Mouse (Mus musculus) liver, embryonic 12.5 days (tissue): ENCODE measurements at regions not wholly inside any gene's neighbourhood (a gene's known extent, or its start where the extent isn't known, plus 50 kb on each side); places are given as distances from the start of the nearest gene placed in this dataset.

Source experiments
- ATAC-seq: fragments of 200-750 bp; cut with Nextera tagmentation; 2 replicates; pipeline ENCODE4 v1.8.0; 2017; ENCODE audit warnings: moderate number of reproducible peaks, mild to moderate bottlenecking, moderate library complexity
- H3K27ac ChIP-seq: fragments of 300-500 bp; sonication (generic); 2 replicates; pipeline ENCODE4 v1.5.1; 2016; ENCODE audit warnings: mild to moderate bottlenecking
- H3K27me3 ChIP-seq: fragments of 300-500 bp; sonication (generic); replicated peaks from 2 replicates; pipeline ENCODE4 v1.6.1; 2016; ENCODE audit warnings: mild to moderate bottlenecking, moderate library complexity
- H3K36me3 ChIP-seq: fragments of 300-500 bp; sonication (generic); 2 replicates; pipeline ENCODE4 v1.6.1; 2016; ENCODE audit warnings: mild to moderate bottlenecking, moderate library complexity
- H3K4me1 ChIP-seq: fragments of 300-500 bp; sonication (generic); 2 replicates; pipeline ENCODE4 v1.6.1; 2016
- H3K4me2 ChIP-seq: fragments of 300-500 bp; sonication (generic); 2 replicates; pipeline ENCODE4 v1.6.1; 2016; ENCODE audit warnings: mild to moderate bottlenecking, moderate library complexity
- H3K4me3 ChIP-seq: fragments of 300-500 bp; sonication (generic); 2 replicates; pipeline ENCODE4 v1.5.1; 2016; ENCODE audit warnings: mild to moderate bottlenecking, moderate library complexity
- H3K9ac ChIP-seq: fragments of 300-500 bp; sonication (generic); 2 replicates; pipeline ENCODE4 v1.6.1; 2016; ENCODE audit warnings: mild to moderate bottlenecking, moderate library complexity
- H3K9me3 ChIP-seq: fragments of 300-500 bp; sonication (generic); replicated peaks from 2 replicates; pipeline ENCODE4 v1.6.1; 2016; ENCODE audit warnings: mild to moderate bottlenecking, moderate library complexity
- WGBS: fragments of 180-500 bp; shearing (Covaris S2); methylation state at CpG from one replicate; pipeline ENCODE4 v1.1.7; 2016; ENCODE audit not compliant: insufficient replicate concordance; 5-methylcytosine and 5-hydroxymethylcytosine counted together

GRCm38 (mm10) chr13:112073519-112074406 lies 214.5 kb upstream of the Ankrd55 start:
- H3K36me3 ChIP-seq: no peaks in the 10 kb centered on the region
- peak; percentile 98 for ATAC-seq
- WGBS: 64% methylated on average over 6 of the region's 6 CpGs
- H3K4me1 ChIP-seq: peaks cover 70% of the 10 kb centered on the region
- H3K9ac ChIP-seq: peak overlapping the region; percentile 33
- H3K9me3 ChIP-seq: no peaks in the 10 kb centered on the region
- no peak overlapping the region for H3K4me3 ChIP-seq
- H3K4me2 ChIP-seq: peak overlapping the region; percentile 59
- H3K27ac ChIP-seq: peak overlapping the region; percentile 79
- H3K27me3 ChIP-seq: peaks cover 24% of the 10 kb centered on the region; the same call in 1 of the 2 replicates

GRCm38 (mm10) chr13:112075847-112076479 lies 212.3 kb upstream of the Ankrd55 start:
- peaks cover 19% of the 10 kb centered on the region; the same call in 1 of the 2 replicates for H3K27me3 ChIP-seq
- no peak overlapping the region for H3K4me2 ChIP-seq
- H3K4me1 ChIP-seq: peaks cover 61% of the 10 kb centered on the region
- 54% methylated on average over 5 of the region's 5 CpGs for WGBS
- H3K36me3 ChIP-seq: no peaks in the 10 kb centered on the region
- no peak overlapping the region for H3K4me3 ChIP-seq
- H3K27ac ChIP-seq: no peak overlapping the region
- ATAC-seq: no peak
- H3K9ac ChIP-seq: no peak overlapping the region
- no peaks in the 10 kb centered on the region for H3K9me3 ChIP-seq

- peaks cover 32% of the 10 kb centered on the region; the same call in 1 of the 2 replicates for H3K27me3 ChIP-seq
- H3K4me2 ChIP-seq: no peak overlapping the region
- H3K4me3 ChIP-seq: no peak overlapping the region
- WGBS: 66% methylated on average over 5 of the region's 5 CpGs
- no peaks in the 10 kb centered on the region for H3K9me3 ChIP-seq
- H3K36me3 ChIP-seq: no peaks in the 10 kb centered on the region
- H3K4me1 ChIP-seq: peaks cover 40% of the 10 kb centered on the region
- H3K9ac ChIP-seq: no peak overlapping the region
- ATAC-seq: no peak
- no peak overlapping the region for H3K27ac ChIP-seq
These were observed 210.2 kb upstream of the Ankrd55 start for GRCm38 (mm10) chr13:112078088-112078487.

GRCm38 (mm10) chr13:112081935-112082334 lies 206.3 kb upstream of the Ankrd55 start:
- Histone ChIP-seq H3K27ac (no peak overlapping the region), H3K9me3 (no peaks in the 10 kb centered on the region), H3K4me1 (peaks cover 6% of the 10 kb centered on the region), H3K27me3 (peaks cover 54% of the 10 kb centered on the region), H3K36me3 (no peaks in the 10 kb centered on the region), H3K4me2 (no peak overlapping the region), H3K9ac (no peak overlapping the region), H3K4me3 (no peak overlapping the region)
- WGBS: 52% methylated on average over 3 of the region's 3 CpGs
- ATAC-seq: no peak

GRCm38 (mm10) chr13:112084484-112085278 lies 203.6 kb upstream of the Ankrd55 start:
- H3K4me3 ChIP-seq: no peak overlapping the region
- WGBS: 27% methylated on average over 15 of the region's 15 CpGs
- no peak overlapping the region for H3K9ac ChIP-seq
- H3K27ac ChIP-seq: no peak overlapping the region
- H3K9me3 ChIP-seq: no peaks in the 10 kb centered on the region
- peaks cover 52% of the 10 kb centered on the region for H3K27me3 ChIP-seq
- H3K4me2 ChIP-seq: no peak overlapping the region
- H3K4me1 ChIP-seq: peaks cover 18% of the 10 kb centered on the region
- ATAC-seq: no peak
- H3K36me3 ChIP-seq: no peaks in the 10 kb centered on the region

GRCm38 (mm10) chr13:112088312-112088771 lies 199.9 kb upstream of the Ankrd55 start:
- H3K27ac ChIP-seq: no peak overlapping the region
- H3K9ac ChIP-seq: peak overlapping the region; percentile 28; the same call in 1 of the 2 replicates
- H3K4me3 ChIP-seq: no peak overlapping the region
- peaks cover 51% of the 10 kb centered on the region for H3K27me3 ChIP-seq
- peaks cover 21% of the 10 kb centered on the region for H3K4me1 ChIP-seq
- no peaks in the 10 kb centered on the region for H3K9me3 ChIP-seq
- peak; percentile 76 for ATAC-seq
- H3K4me2 ChIP-seq: no peak overlapping the region
- 41% methylated on average over 5 of the region's 5 CpGs for WGBS
- no peaks in the 10 kb centered on the region for H3K36me3 ChIP-seq

GRCm38 (mm10) chr13:112090737-112091136 lies 197.5 kb upstream of the Ankrd55 start:
- H3K27me3 ChIP-seq: peaks cover 40% of the 10 kb centered on the region
- 61% methylated on average over 8 of the region's 8 CpGs for WGBS
- no peaks in the 10 kb centered on the region for H3K36me3 ChIP-seq
- ATAC-seq: no peak
- H3K4me3 ChIP-seq: no peak overlapping the region
- H3K9me3 ChIP-seq: no peaks in the 10 kb centered on the region
- H3K9ac ChIP-seq: no peak overlapping the region
- peaks cover 21% of the 10 kb centered on the region for H3K4me1 ChIP-seq
- H3K4me2 ChIP-seq: no peak overlapping the region
- no peak overlapping the region for H3K27ac ChIP-seq

- Histone ChIP-seq H3K27ac (no peak overlapping the region), H3K9me3 (no peaks in the 10 kb centered on the region), H3K4me3 (no peak overlapping the region), H3K27me3 (peaks cover 72% of the 10 kb centered on the region), H3K9ac (no peak overlapping the region), H3K36me3 (no peaks in the 10 kb centered on the region), H3K4me2 (no peak overlapping the region), H3K4me1 (peaks cover 4% of the 10 kb centered on the region)
- WGBS: 63% methylated on average over 10 of the region's 10 CpGs
- ATAC-seq: no peak
These were observed 192.6 kb upstream of the Ankrd55 start for GRCm38 (mm10) chr13:112095595-112096139.

GRCm38 (mm10) chr13:112099953-112100591 lies 188.2 kb upstream of the Ankrd55 start:
- H3K4me3 ChIP-seq: peak overlapping the region; percentile 47
- no peaks in the 10 kb centered on the region for H3K9me3 ChIP-seq
- H3K9ac ChIP-seq: no peak overlapping the region

GRCm38 (mm10) chr13:112100592-112101420 lies 187.4 kb upstream of the Ankrd55 start:
- peaks cover 68% of the 10 kb centered on the region for H3K27me3 ChIP-seq
- H3K9me3 ChIP-seq: no peaks in the 10 kb centered on the region
- H3K36me3 ChIP-seq: no peaks in the 10 kb centered on the region
- peak overlapping the region; percentile 69 for H3K4me2 ChIP-seq
- peaks cover 9% of the 10 kb centered on the region for H3K4me1 ChIP-seq
- peak overlapping the region; percentile 52 for H3K9ac ChIP-seq
- ATAC-seq: peak; percentile 64
- H3K27ac ChIP-seq: no peak overlapping the region
- 2% methylated on average over 31 of the region's 31 CpGs for WGBS
- H3K4me3 ChIP-seq: peak overlapping the region; percentile 47

More at GRCm38 (mm10) chr13:112099953-112100591, 188.2 kb upstream of the Ankrd55 start:
- ATAC-seq: no peak
- WGBS: 45% methylated on average over 7 of the region's 7 CpGs
- peaks cover 9% of the 10 kb centered on the region for H3K4me1 ChIP-seq
- no peak overlapping the region for H3K27ac ChIP-seq
- H3K4me2 ChIP-seq: peak overlapping the region; percentile 69
- no peaks in the 10 kb centered on the region for H3K36me3 ChIP-seq
- peaks cover 75% of the 10 kb centered on the region for H3K27me3 ChIP-seq
